Mouse (Mus musculus): Measurements from ENCODE around the gene Sept8.

The Sept8 gene

GRCm38 (mm10) chr11:53495417-53495816 lies 23.6 kb upstream of the Sept8 start:
- DNase-seq, result no peak

GRCm38 (mm10) chr11:53496946-53497345 lies 22.1 kb upstream of the Sept8 start:
- no peak for DNase-seq

DNA sequence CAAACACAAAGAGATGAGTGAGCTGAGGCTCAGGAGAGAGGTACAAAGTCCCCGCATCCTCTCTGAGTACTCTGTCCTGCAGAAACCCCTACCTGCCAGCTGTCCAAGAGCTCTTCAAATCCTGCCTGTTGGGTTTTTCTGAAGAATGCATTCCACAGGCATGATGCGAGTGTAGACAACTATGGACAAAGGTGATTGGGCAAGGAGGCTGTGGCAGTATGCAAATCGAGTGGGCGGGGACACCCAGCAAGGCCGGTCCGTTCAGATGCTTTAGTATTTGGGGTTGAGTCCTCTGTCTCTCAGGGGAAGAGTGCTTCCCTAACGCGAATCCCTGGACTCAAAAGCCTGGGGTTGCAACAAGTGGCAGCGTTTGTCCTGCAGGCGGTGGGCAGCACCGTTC lies 18.5 kb upstream of the Sept8 start:
- peak; percentile 38 for DNase-seq

DNA sequence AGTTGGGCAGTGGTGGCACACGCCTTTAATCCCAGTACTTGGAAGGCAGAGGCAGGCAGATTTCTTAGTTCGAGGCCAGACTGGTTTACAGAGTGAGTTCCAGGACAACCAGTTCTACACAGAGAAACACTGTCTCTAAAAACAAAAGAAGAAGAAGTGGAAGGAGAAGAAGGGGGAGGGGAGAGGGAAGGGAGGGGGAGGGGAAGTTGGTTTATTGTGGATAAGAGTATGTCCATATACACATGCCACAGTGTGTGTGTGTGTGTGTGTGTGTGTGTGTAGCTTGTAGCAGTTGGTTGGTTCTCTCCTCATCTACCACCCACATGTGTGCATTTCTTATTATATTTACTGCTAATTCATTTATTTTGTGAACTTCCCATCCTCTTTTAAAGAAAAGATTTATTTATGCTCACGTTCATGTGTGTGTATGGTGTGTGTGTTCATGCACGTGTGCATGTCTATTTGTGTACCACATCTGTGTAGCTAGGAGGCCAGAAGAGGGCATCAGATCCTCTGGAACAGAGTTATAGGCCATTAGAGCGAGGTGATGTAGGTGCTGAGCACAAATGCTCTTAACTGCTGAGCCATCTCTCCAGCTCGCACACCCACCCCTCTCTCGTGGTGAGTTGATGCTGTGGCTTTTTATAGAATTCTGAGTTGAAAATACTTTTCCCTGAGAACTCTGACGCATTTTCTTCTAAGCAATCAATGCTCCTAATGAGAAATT lies 16.9 kb upstream of the Sept8 start:
- DNase-seq, result no peak

GRCm38 (mm10) chr11:53503738-53504137 lies 15.3 kb upstream of the Sept8 start:
- no peak for DNase-seq

GRCm38 (mm10) chr11:53504376-53504775 lies 14.7 kb upstream of the Sept8 start:
- no peak for DNase-seq

DNA sequence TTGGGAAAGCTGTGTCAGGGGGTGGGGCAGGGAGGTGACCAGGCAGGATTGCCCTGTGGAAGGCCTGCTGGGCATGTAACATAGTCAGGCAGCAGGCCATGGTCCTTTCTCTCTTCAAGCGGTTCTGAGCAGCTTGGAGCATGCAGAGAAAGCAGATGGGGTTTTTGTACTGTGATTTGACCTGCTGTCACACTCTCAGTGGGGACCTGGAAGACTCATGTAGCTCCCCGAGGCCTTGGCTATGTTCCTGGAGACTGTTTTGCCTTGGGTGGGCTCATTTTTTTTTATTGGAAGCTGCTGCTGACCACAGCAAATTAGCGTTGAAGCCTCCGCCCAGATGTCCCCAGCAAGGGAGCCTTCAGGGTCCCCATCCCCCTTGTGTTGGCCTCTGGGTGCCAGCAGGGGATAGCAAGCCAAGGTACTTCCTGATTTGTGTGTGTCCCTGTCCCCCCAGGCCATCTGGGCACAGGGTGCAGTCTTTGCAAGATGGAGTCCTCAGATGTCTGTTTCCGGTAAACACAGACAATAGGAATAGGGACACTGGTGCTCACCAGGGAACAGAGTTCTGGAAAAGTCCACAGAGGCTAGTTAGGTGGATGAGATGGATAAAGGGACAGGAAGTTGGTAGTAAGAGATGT lies 13.9 kb upstream of the Sept8 start:
- no peak for DNase-seq

- DNase-seq, result peak in 1 of 2 experiments; percentile 26
Observed at GRCm38 (mm10) chr11:53507098-53507805, 11.8 kb upstream of the Sept8 start.

- DNase-seq, result peak; percentile 49 to 68
Observed at GRCm38 (mm10) chr11:53508152-53508551, 10.9 kb upstream of the Sept8 start.

- no peak for DNase-seq
Observed at GRCm38 (mm10) chr11:53508591-53508990, 10.5 kb upstream of the Sept8 start.

DNA sequence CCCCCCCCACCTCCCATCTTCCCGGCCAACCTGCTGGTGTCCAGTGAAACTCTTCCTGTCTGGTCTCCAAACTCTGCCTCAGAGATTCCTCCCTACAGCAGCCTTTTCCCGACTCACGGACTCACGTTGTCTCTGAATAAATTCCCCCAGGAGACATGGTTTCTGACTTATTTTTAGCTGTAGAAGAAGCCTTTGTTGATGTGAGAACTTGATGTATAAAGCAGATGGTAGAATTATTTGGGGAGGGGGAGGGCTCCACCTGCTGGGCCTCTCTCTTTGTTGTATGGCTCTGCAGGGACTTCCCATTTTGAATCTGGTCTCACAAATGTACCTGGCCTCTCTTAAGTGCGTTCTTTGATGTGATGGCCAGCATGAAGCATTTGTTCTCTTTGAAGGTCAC lies 8.7 kb upstream of the Sept8 start:
- DNase-seq, result no peak

- no peak for DNase-seq
Observed at GRCm38 (mm10) chr11:53516775-53517627, 2.1 kb upstream of the Sept8 start.

- no peak for DNase-seq
Observed at GRCm38 (mm10) chr11:53518759-53519158, 298 bp upstream of the Sept8 start.

GRCm38 (mm10) chr11:53520122-53520978 lies 1.3 kb downstream of the Sept8 start:
- DNase-seq, result peak; percentile 41 to 53

- DNase-seq, result no peak
Observed at GRCm38 (mm10) chr11:53521120-53521820, 2.2 kb downstream of the Sept8 start.

DNA sequence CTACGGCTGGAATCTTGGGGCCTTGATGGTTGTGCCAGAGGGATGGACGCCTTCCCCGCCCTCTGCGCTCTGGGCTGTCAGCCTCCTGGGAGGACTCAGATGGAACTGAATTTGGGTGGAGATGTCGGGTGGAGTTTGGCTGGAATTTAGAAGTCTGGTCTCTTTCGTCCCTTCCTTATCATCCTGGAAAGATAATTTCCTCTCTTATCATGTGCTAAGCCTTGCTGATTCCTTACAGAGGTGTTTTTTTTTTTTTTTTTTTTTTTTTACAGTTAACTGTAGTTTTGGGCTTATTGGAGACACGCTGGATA lies 2.7 kb downstream of the Sept8 start:
- no peak for DNase-seq

DNA sequence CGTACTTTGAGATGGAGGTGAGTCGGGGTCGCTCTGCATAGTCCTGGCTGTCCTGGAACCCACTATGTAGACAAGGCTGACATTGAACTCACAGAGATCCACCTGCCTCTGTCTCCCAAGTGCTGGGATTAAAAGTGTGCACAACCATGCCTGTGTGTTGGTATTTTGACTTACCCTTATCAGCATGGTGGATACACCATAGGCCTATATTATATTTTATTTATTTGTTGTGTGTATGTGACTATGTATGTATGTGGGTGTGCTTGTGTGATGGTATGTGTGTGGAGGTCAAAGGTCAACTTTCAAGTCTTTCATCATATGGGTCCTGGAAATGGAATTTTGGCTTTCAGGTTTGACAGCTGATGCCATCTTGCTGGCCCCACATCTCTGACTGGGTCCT lies 3.3 kb downstream of the Sept8 start:
- DNase-seq, result no peak

GRCm38 (mm10) chr11:53522930-53523329 lies 3.9 kb downstream of the Sept8 start:
- DNase-seq, result no peak

GRCm38 (mm10) chr11:53523545-53524405 lies 4.7 kb downstream of the Sept8 start:
- no peak for DNase-seq

DNA sequence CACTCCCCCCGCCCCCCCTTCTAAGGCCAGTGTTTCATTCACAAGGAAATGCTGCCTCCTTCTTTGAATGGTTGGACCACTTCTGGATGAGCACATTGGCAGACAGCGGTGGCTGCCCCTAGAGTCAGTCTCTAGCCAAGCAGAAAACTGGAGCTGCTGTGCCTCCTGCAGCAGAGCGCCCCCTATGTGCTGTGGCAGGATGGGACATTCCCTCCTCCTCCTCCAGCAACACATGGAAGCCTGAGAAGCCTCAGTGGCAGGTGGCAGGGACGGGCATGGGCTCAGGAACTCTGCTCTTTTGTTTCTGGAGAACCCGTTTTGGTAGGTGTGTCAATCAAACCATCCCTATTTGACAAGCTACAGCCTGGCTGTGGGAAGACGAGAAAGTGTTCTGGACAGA lies 5.8 kb downstream of the Sept8 start:
- DNase-seq, result peak in 1 of 2 experiments; percentile 54

All from kidney, postnatal 36 days (tissue).